Mouse (Mus musculus): Measurements from ENCODE around the gene Ssmem1. TPM values are rescaled to one million over a fixed set of nuclear protein-coding genes. Genes with fewer than 3 reads are reported as not detected.

The Ssmem1 gene
- polyA plus RNA-seq, 1 experiment from 2014 or later: not detected

DNA sequence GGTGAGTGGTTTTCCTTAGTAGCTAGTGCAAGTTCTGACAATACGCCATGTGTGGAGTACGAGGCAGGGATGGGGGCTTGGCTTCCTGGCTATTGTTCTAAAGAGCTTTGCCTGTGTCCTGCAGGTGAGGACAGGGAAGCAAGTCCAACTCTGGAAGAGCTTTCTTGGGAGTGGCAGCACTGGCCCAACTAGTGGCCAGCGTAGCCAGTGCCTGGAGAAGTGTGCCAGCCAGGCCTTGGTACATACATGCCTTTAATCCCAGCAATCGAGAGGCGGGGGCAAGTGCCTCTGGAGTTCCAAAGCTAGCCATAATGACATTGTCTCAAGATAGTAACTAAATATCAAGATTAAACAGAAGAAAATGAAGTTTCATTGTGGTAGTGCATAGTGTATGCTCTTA lies 642 bp downstream of the Ssmem1 start:
- ATAC-seq (ENCODE audit: insufficient number of reproducible peaks, insufficient read depth, low FRiP score, low read depth): no peak
- H3K4me2 ChIP-seq (replicated peaks; ENCODE audit: low read depth, low read length): peak overlapping the region; percentile 44; the same call in 1 of the 2 replicates
- H3K9me3 ChIP-seq (ENCODE audit: control insufficient read depth, low read depth, low read length): no peaks in the 10 kb centered on the region
- H3K27ac ChIP-seq (ENCODE audit: low read length): peak overlapping the region; percentile 98
- 69% methylated on average over 5 of the region's 5 CpGs for WGBS
- peaks cover 15% of the 10 kb centered on the region for H3K4me1 ChIP-seq (ENCODE audit: control insufficient read depth, insufficient read depth, low read length)
- H3K4me3 ChIP-seq (ENCODE audit: low read depth, low read length): no peak overlapping the region
- H3K9ac ChIP-seq (replicated peaks; ENCODE audit: low read depth, low read length): no peak overlapping the region; the same call in 1 of the 2 replicates
- peaks cover 12% of the 10 kb centered on the region for H3K36me3 ChIP-seq (ENCODE audit: control insufficient read depth, insufficient read depth, low read length)
- no peaks in the 10 kb centered on the region for H3K27me3 ChIP-seq (ENCODE audit: control insufficient read depth, insufficient read depth, low read length)

DNA sequence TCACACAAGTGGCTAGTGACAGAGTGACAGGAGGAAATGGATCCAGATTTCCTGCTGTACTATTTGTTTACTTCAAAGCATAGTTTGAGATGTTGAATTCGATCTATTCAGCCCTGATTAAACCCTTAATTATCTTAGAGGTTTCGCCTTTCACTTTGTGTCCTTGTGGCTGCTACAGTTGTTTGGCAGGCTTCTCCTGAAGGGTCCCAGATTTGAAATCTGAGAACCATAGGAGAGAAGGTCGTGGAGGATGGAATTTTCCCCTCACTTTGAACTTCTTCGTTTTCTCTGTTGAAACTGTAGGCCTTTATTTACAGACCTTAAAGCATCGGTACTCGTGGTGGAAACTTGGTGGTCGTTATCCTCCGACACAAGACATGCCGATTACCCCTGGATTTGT lies 4.6 kb downstream of the Ssmem1 start:
- Histone ChIP-seq H3K27ac (ENCODE audit: low read length) (peak overlapping the region; percentile 83), H3K9ac (replicated peaks; ENCODE audit: low read depth, low read length) (no peak overlapping the region), H3K4me3 (ENCODE audit: low read depth, low read length) (no peak overlapping the region), H3K9me3 (ENCODE audit: control insufficient read depth, low read depth, low read length) (no peaks in the 10 kb centered on the region), H3K4me1 (ENCODE audit: control insufficient read depth, insufficient read depth, low read length) (peaks cover 20% of the 10 kb centered on the region), H3K36me3 (ENCODE audit: control insufficient read depth, insufficient read depth, low read length) (no peaks in the 10 kb centered on the region), H3K27me3 (ENCODE audit: control insufficient read depth, insufficient read depth, low read length) (no peaks in the 10 kb centered on the region), H3K4me2 (replicated peaks; ENCODE audit: low read depth, low read length) (no peak overlapping the region)
- no peak for ATAC-seq (ENCODE audit: insufficient number of reproducible peaks, insufficient read depth, low FRiP score, low read depth)
- 6% methylated on average over 9 of the region's 9 CpGs for WGBS

DNA sequence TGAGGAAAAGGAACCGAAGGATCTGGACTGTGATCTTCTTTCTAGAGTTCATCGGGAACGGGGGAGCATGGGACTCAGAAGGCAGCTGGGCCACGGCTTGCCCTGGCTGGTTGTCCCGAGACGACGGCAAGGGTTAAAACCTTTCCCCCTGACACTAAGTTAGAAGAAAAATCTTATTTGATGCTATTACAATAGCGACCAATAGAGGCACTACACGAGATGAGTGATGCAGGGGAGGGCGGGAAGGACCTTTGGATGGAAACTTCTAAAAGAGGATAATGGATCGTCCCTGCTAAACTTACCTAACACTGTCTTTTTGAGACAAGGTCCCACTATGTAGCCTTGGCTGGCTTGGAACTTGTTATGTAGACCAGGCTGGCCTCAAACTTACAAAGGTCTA lies 10.8 kb downstream of the Ssmem1 start:
- H3K9ac ChIP-seq (replicated peaks; ENCODE audit: low read depth, low read length): no peak overlapping the region
- H3K4me1 ChIP-seq (ENCODE audit: control insufficient read depth, insufficient read depth, low read length): peaks cover 7% of the 10 kb centered on the region; the same call in 1 of the 2 replicates
- no peaks in the 10 kb centered on the region for H3K9me3 ChIP-seq (ENCODE audit: control insufficient read depth, low read depth, low read length)
- no peak overlapping the region for H3K4me2 ChIP-seq (replicated peaks; ENCODE audit: low read depth, low read length)
- H3K27ac ChIP-seq (ENCODE audit: low read length): no peak overlapping the region
- ATAC-seq (ENCODE audit: insufficient number of reproducible peaks, insufficient read depth, low FRiP score, low read depth): no peak
- no peaks in the 10 kb centered on the region for H3K36me3 ChIP-seq (ENCODE audit: control insufficient read depth, insufficient read depth, low read length)
- 60% methylated on average over 11 of the region's 11 CpGs for WGBS
- no peak overlapping the region for H3K4me3 ChIP-seq (ENCODE audit: low read depth, low read length)
- no peaks in the 10 kb centered on the region for H3K27me3 ChIP-seq (ENCODE audit: control insufficient read depth, insufficient read depth, low read length)

DNA sequence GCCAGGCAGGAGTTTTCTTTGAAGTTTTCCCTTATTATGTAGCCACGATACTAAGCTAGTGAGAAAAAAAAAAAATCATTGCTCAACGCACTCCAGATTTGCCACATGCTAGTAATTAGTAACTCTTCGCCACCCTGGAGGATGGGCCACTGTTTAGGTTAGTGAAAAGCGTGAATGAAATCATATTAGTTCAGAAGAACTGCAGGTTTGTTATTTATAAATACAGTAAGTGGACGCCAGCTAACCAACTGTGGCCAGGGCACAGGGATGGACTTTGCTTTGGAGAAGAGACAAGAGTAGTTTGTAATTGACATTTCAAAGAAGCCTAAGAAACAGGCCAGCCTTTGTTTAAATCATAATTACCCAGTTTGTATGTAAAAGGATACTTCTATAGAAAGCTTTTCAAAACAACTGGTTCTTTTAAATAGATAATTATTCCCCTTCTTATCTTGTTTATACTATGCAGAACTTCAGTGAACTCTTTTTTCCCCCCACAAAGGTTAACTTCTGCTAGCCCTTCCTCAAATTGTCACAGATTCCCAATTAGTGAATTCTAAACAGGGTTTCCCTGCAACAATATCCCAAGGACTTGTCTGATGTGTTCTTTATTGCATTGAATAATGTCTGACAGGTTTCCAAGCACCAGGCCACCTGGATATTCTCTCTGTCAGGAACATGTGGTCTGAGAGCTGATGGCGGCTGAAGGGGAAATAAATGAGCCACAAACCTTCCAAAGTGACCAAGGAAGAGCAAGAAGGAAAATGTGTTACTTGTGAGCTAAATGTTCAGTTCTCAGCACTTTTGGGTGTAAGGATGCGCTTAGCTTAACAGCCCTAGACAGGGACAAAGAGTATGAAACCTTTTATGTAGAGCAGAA lies 16.0 kb downstream of the Ssmem1 start:
- Histone ChIP-seq H3K9me3 (ENCODE audit: control insufficient read depth, low read depth, low read length) (no peaks in the 10 kb centered on the region), H3K27me3 (ENCODE audit: control insufficient read depth, insufficient read depth, low read length) (no peaks in the 10 kb centered on the region), H3K9ac (replicated peaks; ENCODE audit: low read depth, low read length) (no peak overlapping the region), H3K27ac (ENCODE audit: low read length) (peak overlapping the region; percentile 97), H3K4me1 (ENCODE audit: control insufficient read depth, insufficient read depth, low read length) (peaks cover 11% of the 10 kb centered on the region; the same call in 1 of the 2 replicates), H3K36me3 (ENCODE audit: control insufficient read depth, insufficient read depth, low read length) (no peaks in the 10 kb centered on the region), H3K4me2 (replicated peaks; ENCODE audit: low read depth, low read length) (no peak overlapping the region), H3K4me3 (ENCODE audit: low read depth, low read length) (no peak overlapping the region)
- 42% methylated on average over 7 of the region's 7 CpGs for WGBS
- no peak for ATAC-seq (ENCODE audit: insufficient number of reproducible peaks, insufficient read depth, low FRiP score, low read depth)

DNA sequence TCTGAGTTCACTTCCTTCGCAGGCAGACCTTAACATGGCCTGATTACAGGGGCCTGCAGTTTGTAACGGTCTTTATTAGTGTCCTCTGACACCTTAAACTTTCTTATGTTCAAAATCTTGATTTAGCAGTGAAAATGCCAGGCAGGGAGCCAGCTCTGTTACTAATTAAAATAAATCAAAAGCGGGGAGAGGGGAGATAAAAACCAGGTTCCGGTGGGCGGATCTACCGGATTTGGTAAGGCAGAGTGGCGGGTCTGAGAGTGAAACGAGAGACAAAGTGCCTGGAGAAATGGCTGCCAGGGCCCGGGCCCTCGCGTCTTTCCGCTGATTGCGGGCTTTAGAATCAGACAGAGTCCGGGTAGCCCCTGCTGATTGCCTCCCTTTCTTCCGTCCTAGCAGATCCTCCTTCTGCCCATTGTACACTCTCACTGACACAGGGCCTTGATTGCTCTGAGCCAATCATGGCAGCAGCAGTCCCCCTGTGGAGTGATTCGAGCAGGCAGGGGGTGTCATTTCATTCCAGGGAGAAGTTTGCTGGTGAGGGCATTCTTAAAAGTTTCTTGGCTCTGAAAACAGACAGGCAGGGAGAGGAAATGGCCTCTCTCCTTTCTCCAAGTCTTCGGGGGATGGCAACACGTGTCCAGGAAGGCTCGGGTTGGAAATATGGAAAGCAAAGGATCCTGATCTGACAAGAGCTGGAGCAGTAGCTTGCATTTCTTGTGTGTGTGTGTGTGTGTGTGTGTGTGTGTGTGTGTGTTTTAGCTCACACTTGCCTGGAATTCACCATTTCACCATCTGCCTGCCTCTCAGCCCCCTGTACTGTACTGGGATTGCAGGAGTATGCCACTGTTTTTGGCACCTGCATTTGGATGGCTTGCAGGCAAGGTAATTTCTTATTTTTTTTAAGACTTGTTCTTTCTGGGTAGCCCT lies 17.2 kb downstream of the Ssmem1 start:
- ATAC-seq (ENCODE audit: insufficient number of reproducible peaks, insufficient read depth, low FRiP score, low read depth): no peak; the same call in 1 of the 2 replicates
- Histone ChIP-seq H3K4me3 (ENCODE audit: low read depth, low read length) (no peak overlapping the region), H3K4me2 (replicated peaks; ENCODE audit: low read depth, low read length) (no peak overlapping the region; the same call in 1 of the 2 replicates), H3K36me3 (ENCODE audit: control insufficient read depth, insufficient read depth, low read length) (no peaks in the 10 kb centered on the region), H3K4me1 (ENCODE audit: control insufficient read depth, insufficient read depth, low read length) (peaks cover 11% of the 10 kb centered on the region; the same call in 1 of the 2 replicates), H3K27ac (ENCODE audit: low read length) (peak overlapping the region; percentile 97), H3K9me3 (ENCODE audit: control insufficient read depth, low read depth, low read length) (no peaks in the 10 kb centered on the region), H3K27me3 (ENCODE audit: control insufficient read depth, insufficient read depth, low read length) (no peaks in the 10 kb centered on the region), H3K9ac (replicated peaks; ENCODE audit: low read depth, low read length) (no peak overlapping the region)
- 17% methylated on average over 19 of the region's 19 CpGs for WGBS

DNA sequence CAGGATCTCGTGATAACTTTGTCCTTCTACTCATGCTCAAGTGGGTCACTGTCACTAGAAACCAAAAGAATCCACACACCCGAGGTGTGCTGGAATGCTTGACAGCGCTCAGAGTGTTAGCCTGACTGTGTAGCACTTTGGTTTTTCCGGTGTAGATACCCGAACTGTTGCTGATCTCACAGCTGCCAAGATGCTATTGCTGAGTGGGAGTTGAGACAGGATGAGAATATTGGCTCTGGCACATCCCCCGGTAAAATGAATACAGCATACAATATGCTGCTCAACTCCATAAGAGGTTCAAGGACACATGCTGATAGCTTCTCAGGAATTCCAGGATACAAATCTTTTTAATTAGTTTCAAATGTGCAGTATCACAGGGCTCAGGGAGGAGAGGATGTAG lies 19.2 kb downstream of the Ssmem1 start:
- Histone ChIP-seq H3K27ac (ENCODE audit: low read length) (peak overlapping the region; percentile 59; the same call in 1 of the 2 replicates), H3K4me3 (ENCODE audit: low read depth, low read length) (no peak overlapping the region), H3K4me2 (replicated peaks; ENCODE audit: low read depth, low read length) (no peak overlapping the region), H3K36me3 (ENCODE audit: control insufficient read depth, insufficient read depth, low read length) (no peaks in the 10 kb centered on the region), H3K9ac (replicated peaks; ENCODE audit: low read depth, low read length) (no peak overlapping the region), H3K4me1 (ENCODE audit: control insufficient read depth, insufficient read depth, low read length) (peaks cover 11% of the 10 kb centered on the region; the same call in 1 of the 2 replicates), H3K9me3 (ENCODE audit: control insufficient read depth, low read depth, low read length) (no peaks in the 10 kb centered on the region), H3K27me3 (ENCODE audit: control insufficient read depth, insufficient read depth, low read length) (no peaks in the 10 kb centered on the region)
- no peak for ATAC-seq (ENCODE audit: insufficient number of reproducible peaks, insufficient read depth, low FRiP score, low read depth)
- 54% methylated on average over 6 of the region's 6 CpGs for WGBS

DNA sequence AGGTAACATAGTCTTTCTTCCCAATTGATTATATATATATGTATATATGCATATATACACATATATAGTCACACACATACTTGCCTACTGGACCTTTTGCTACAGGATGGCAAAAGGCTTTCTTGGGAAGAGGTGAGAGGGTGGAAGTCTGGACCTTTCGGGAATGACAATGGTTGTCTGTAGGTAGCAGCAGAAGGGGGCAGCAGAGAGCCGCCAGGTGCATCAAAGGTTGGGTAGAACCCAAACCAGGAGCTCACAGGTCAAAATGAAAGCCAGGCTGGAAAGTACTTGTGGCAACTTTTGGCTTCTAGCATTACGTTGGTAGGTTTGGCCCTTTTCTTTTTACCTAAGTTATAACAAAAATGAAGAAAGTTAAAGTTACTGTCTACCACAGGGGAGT lies 25.7 kb downstream of the Ssmem1 start:
- no peak overlapping the region for H3K4me2 ChIP-seq (replicated peaks; ENCODE audit: low read depth, low read length)
- ATAC-seq (ENCODE audit: insufficient number of reproducible peaks, insufficient read depth, low FRiP score, low read depth): no peak
- H3K9ac ChIP-seq (replicated peaks; ENCODE audit: low read depth, low read length): no peak overlapping the region
- H3K27me3 ChIP-seq (ENCODE audit: control insufficient read depth, insufficient read depth, low read length): no peaks in the 10 kb centered on the region
- no peaks in the 10 kb centered on the region for H3K36me3 ChIP-seq (ENCODE audit: control insufficient read depth, insufficient read depth, low read length)
- no peak overlapping the region for H3K27ac ChIP-seq (ENCODE audit: low read length)
- WGBS: 55% methylated on average over 3 of the region's 3 CpGs
- no peaks in the 10 kb centered on the region for H3K9me3 ChIP-seq (ENCODE audit: control insufficient read depth, low read depth, low read length)
- H3K4me3 ChIP-seq (ENCODE audit: low read depth, low read length): no peak overlapping the region
- peaks cover 3% of the 10 kb centered on the region; the same call in 1 of the 2 replicates for H3K4me1 ChIP-seq (ENCODE audit: control insufficient read depth, insufficient read depth, low read length)

DNA sequence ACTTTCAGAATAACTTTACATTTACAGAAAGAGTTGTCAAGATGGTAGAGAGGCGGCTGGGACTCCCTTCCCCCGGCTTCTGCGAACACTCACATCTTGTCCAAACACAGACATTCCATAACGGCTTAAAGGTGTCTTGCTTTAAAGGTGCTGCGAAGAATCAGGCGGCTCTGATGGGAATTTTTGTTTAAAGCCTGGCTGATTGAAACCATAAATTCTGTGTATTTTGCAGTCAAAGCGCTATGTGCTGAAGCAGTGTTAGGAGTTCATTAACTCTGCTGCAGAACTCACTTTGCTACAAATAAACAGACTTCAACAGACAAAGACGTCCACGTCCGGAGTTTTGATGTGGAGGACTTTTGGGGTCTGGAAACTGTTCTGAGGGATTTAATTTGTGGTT lies 28.6 kb downstream of the Ssmem1 start:
- H3K4me2 ChIP-seq (replicated peaks; ENCODE audit: low read depth, low read length): no peak overlapping the region
- WGBS: 17% methylated on average over 10 of the region's 10 CpGs
- no peak overlapping the region for H3K9ac ChIP-seq (replicated peaks; ENCODE audit: low read depth, low read length)
- no peaks in the 10 kb centered on the region for H3K9me3 ChIP-seq (ENCODE audit: control insufficient read depth, low read depth, low read length)
- peaks cover 10% of the 10 kb centered on the region for H3K4me1 ChIP-seq (ENCODE audit: control insufficient read depth, insufficient read depth, low read length)
- no peak overlapping the region for H3K4me3 ChIP-seq (ENCODE audit: low read depth, low read length)
- peak overlapping the region; percentile 84 for H3K27ac ChIP-seq (ENCODE audit: low read length)
- no peaks in the 10 kb centered on the region for H3K27me3 ChIP-seq (ENCODE audit: control insufficient read depth, insufficient read depth, low read length)
- H3K36me3 ChIP-seq (ENCODE audit: control insufficient read depth, insufficient read depth, low read length): no peaks in the 10 kb centered on the region
- ATAC-seq (ENCODE audit: insufficient number of reproducible peaks, insufficient read depth, low FRiP score, low read depth): peak; percentile 66; the same call in 1 of the 2 replicates

Data from stomach, embryonic 14.5 days (tissue).